Mouse (Mus musculus): ENCODE results near the gene Ift46. TPM values are rescaled to one million over a fixed set of nuclear protein-coding genes. Genes with fewer than 3 reads are reported as not detected.

The Ift46 gene
- total and polyA plus RNA-seq, 2 experiments from 2014 or later = 56.0 to 144 TPM

DNA sequence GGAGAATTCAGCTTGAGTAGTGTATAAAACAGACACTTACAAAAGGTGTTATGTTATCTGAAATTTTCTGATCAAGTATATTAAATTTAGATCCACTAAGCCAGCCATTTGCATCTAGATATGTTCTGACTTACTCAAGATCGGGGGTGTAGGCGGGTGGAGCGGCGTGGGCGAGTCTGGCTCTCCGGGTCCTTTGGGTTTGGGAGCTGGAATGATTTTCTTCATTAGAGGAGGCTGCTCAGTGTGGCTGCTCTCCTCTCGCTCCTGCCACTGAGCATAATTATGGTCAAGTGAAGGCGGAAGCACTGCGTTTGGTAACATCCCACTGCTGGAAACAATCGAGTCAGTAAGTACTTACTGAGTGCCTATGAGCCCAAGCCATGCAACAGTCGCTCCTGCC, 61.2 kb downstream of the Ift46 start:
- WGBS = 95% methylated on average over 11 of the region's 11 CpGs
- no peak for ATAC-seq
- no peak for TF ChIP-seq CTCF (IDR thresholded peaks at IDR 0.05; ENCODE audit: low read depth)

DNA sequence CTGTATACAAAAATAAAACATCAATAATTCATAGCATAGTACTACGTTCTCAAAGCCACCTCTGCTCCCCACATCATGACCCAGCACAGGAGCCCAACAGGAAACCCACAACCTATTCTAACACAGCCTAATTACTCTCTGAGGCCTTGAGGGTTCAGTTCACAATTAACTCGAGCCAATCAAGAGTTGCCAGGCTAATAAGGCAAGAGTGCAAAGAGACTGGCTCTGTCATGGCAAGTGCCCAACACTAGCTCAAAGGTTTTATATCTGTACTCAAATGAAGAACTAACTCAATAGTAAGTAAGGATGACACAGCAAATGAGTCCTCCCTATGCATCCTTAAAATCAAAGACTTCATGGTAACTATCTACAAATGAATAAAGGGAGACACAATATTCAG, 62.8 kb downstream of the Ift46 start:
- Histone ChIP-seq H3K9ac (replicated peaks; ENCODE audit: low read length) (no peak overlapping the region), H3K27me3 (ENCODE audit: insufficient read depth, low read length) (no peaks in the 10 kb centered on the region), H3K4me1 (ENCODE audit: insufficient read depth, low read length) (no peaks in the 10 kb centered on the region), H3K36me3 (ENCODE audit: insufficient read depth, low read length) (peaks cover 86% of the 10 kb centered on the region), H3K9me3 (ENCODE audit: low read length) (no peaks in the 10 kb centered on the region), H3K4me2 (ENCODE audit: low read depth, low read length) (no peak overlapping the region), H3K27ac (no peak overlapping the region), H3K4me3 (ENCODE audit: low read length) (no peak overlapping the region)
- TF ChIP-seq CTCF (IDR thresholded peaks at IDR 0.05; ENCODE audit: low read depth) = no peak
- DNase-seq (ENCODE audit: low spot score) = no peak
- WGBS = 76% methylated on average over 2 of the region's 2 CpGs
- ATAC-seq = no peak

More for the DNA sequence above, 61.2 kb downstream of the Ift46 start:
- H3K9ac ChIP-seq (replicated peaks; ENCODE audit: low read length) = no peak overlapping the region
- peaks cover 87% of the 10 kb centered on the region for H3K36me3 ChIP-seq (ENCODE audit: insufficient read depth, low read length)
- no peaks in the 10 kb centered on the region for H3K9me3 ChIP-seq (ENCODE audit: low read length)
- DNase-seq (ENCODE audit: low spot score) = no peak
- H3K4me2 ChIP-seq (ENCODE audit: low read depth, low read length) = no peak overlapping the region
- no peaks in the 10 kb centered on the region for H3K4me1 ChIP-seq (ENCODE audit: insufficient read depth, low read length)
- no peak overlapping the region for H3K4me3 ChIP-seq (ENCODE audit: low read length)
- no peaks in the 10 kb centered on the region for H3K27me3 ChIP-seq (ENCODE audit: insufficient read depth, low read length)
- H3K27ac ChIP-seq = no peak overlapping the region

DNA sequence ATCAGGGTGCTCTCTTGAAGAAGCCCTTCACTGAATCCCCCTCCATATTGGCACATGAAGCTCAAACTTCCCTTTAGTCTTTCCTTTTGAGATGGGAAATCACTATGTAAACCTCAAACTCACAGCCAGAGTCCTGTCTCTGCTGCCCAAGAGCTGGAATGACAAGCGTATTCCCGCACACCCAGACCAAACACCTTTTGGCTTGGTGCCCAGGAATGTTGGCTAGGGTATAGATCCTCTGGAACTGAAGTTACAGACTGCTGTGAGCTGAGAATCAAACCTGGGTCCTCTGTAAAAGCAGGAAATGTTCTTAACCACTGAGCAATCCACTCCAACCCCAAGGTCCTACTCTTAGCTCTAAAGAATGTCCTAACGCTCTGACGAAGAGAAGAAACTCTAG, 64.6 kb downstream of the Ift46 start:
- H3K9ac ChIP-seq (replicated peaks; ENCODE audit: low read length) = no peak overlapping the region
- DNase-seq (ENCODE audit: low spot score) = no peak
- no peaks in the 10 kb centered on the region for H3K9me3 ChIP-seq (ENCODE audit: low read length)
- H3K27me3 ChIP-seq (ENCODE audit: insufficient read depth, low read length) = no peaks in the 10 kb centered on the region
- no peak for ATAC-seq
- 67% methylated on average over 4 of the region's 4 CpGs for WGBS
- no peak overlapping the region for H3K27ac ChIP-seq
- no peak overlapping the region for H3K4me2 ChIP-seq (ENCODE audit: low read depth, low read length)
- no peak overlapping the region for H3K4me3 ChIP-seq (ENCODE audit: low read length)
- H3K36me3 ChIP-seq (ENCODE audit: insufficient read depth, low read length) = peaks cover 80% of the 10 kb centered on the region
- no peaks in the 10 kb centered on the region for H3K4me1 ChIP-seq (ENCODE audit: insufficient read depth, low read length)
- TF ChIP-seq CTCF (IDR thresholded peaks at IDR 0.05; ENCODE audit: low read depth) = no peak

DNA sequence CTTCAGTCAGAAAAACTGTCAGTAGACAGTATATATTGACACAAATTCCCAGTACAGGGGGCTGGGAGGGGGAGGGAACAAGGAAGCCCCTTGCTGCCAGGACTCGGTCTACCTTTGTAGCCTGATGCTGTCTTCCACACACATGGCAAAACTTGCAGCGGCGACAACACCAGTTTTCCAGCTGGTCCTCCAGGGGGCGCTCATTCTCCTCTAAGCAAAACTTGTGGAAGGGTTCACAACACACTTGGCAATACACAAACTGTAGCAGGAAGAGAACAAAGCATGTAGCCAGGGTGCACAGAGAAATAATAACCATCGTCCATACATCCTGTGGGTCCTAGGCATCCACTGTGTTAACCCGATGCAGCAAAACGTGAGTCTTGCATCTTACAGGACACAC, 68.7 kb downstream of the Ift46 start:
- 0 out of 2 replicates have a peak, but pooled peaks have one; percentile 35 for ATAC-seq
- Histone ChIP-seq H3K9me3 (ENCODE audit: low read length) (no peaks in the 10 kb centered on the region), H3K4me1 (ENCODE audit: insufficient read depth, low read length) (no peaks in the 10 kb centered on the region), H3K4me2 (ENCODE audit: low read depth, low read length) (no peak overlapping the region), H3K27me3 (ENCODE audit: insufficient read depth, low read length) (no peaks in the 10 kb centered on the region), H3K36me3 (ENCODE audit: insufficient read depth, low read length) (peaks cover 69% of the 10 kb centered on the region), H3K9ac (replicated peaks; ENCODE audit: low read length) (no peak overlapping the region), H3K4me3 (ENCODE audit: low read length) (no peak overlapping the region), H3K27ac (no peak overlapping the region)
- peak; percentile 84 for TF ChIP-seq CTCF (IDR thresholded peaks at IDR 0.05; ENCODE audit: low read depth)
- DNase-seq (ENCODE audit: low spot score) = peak; percentile 85
- WGBS = 38% methylated on average over 7 of the region's 7 CpGs

DNA sequence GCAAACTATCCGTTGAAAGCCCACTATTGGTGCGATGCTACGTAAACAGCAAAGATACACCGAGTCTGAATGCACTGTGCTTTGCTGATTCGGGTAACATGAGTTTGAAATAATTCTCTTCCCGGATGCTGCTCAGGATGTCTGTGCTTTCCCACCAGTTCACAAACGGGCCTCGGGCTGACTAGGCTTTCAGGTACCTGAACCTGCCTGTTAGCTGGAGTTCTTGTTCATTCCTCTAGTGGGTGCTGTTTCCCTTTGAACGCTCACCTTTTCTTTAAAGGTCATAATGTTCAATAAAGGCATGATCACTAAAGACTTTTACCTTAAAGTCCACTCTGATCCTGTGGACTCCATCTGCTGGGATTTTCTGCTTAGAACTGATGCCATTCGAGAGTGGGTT, 73.5 kb downstream of the Ift46 start:
- H3K4me2 ChIP-seq (ENCODE audit: low read depth, low read length) = no peak overlapping the region
- H3K27me3 ChIP-seq (ENCODE audit: insufficient read depth, low read length) = no peaks in the 10 kb centered on the region
- TF ChIP-seq CTCF (IDR thresholded peaks at IDR 0.05; ENCODE audit: low read depth) = peak; percentile 67
- H3K4me3 ChIP-seq (ENCODE audit: low read length) = no peak overlapping the region
- H3K9me3 ChIP-seq (ENCODE audit: low read length) = no peaks in the 10 kb centered on the region
- no peak overlapping the region for H3K27ac ChIP-seq
- H3K36me3 ChIP-seq (ENCODE audit: insufficient read depth, low read length) = peaks cover 67% of the 10 kb centered on the region
- WGBS = 89% methylated on average over 10 of the region's 10 CpGs
- H3K4me1 ChIP-seq (ENCODE audit: insufficient read depth, low read length) = no peaks in the 10 kb centered on the region
- no peak overlapping the region for H3K9ac ChIP-seq (replicated peaks; ENCODE audit: low read length)
- ATAC-seq = no peak
- peak; percentile 35 for DNase-seq (ENCODE audit: low spot score)

Other genes starting within 250 kb of the Ift46 start
- gene Cxcr5, start 206.0 kb upstream of the Ift46 start, total RNA-seq (2014; rRNA removed) = not detected in 2 replicates
- gene Cxcr5, start 206.0 kb upstream of the Ift46 start, polyA plus RNA-seq (2015; fragmentation: Nextera tagmentation; extraction: Ambion mirVana) = not detected in 2 replicates
- 52.9 and 56.2 TPM in 2 replicates for gene Ddx6, start 163.0 kb upstream of the Ift46 start, total RNA-seq (2014; rRNA removed)
- gene Ddx6, start 163.0 kb upstream of the Ift46 start, polyA plus RNA-seq (2015; fragmentation: Nextera tagmentation; extraction: Ambion mirVana) = 22.3 and 22.7 TPM in 2 replicates
- gene Treh, start 94.7 kb upstream of the Ift46 start, total RNA-seq (2014; rRNA removed) = not detected in 2 replicates
- gene Treh, start 94.7 kb upstream of the Ift46 start, polyA plus RNA-seq (2015; fragmentation: Nextera tagmentation; extraction: Ambion mirVana) = not detected in 2 replicates
- gene Phldb1, start 32.7 kb upstream of the Ift46 start, total RNA-seq (2014; rRNA removed) = 114 and 152 TPM in 2 replicates
- gene Phldb1, start 32.7 kb upstream of the Ift46 start, polyA plus RNA-seq (2015; fragmentation: Nextera tagmentation; extraction: Ambion mirVana) = 31.9 and 35.3 TPM in 2 replicates
- 77.1 and 88.4 TPM in 2 replicates for gene Arcn1, start 63 bp upstream of the Ift46 start, total RNA-seq (2014; rRNA removed)
- gene Arcn1, start 63 bp upstream of the Ift46 start, polyA plus RNA-seq (2015; fragmentation: Nextera tagmentation; extraction: Ambion mirVana) = 102 and 109 TPM in 2 replicates
- gene Tmem25, start 31.4 kb downstream of the Ift46 start, total RNA-seq (2014; rRNA removed) = 26.3 and 41.3 TPM in 2 replicates
- 28.9 and 31.9 TPM in 2 replicates for gene Tmem25, start 31.4 kb downstream of the Ift46 start, polyA plus RNA-seq (2015; fragmentation: Nextera tagmentation; extraction: Ambion mirVana)
- not detected in 2 replicates for gene Ttc36, start 35.2 kb downstream of the Ift46 start, total RNA-seq (2014; rRNA removed)
- gene Ttc36, start 35.2 kb downstream of the Ift46 start, polyA plus RNA-seq (2015; fragmentation: Nextera tagmentation; extraction: Ambion mirVana) = 1.7 TPM in 1 of 2 replicates, not detected in the other
- gene Kmt2a, start 113.4 kb downstream of the Ift46 start, total RNA-seq (2014; rRNA removed) = 18.7 and 20.6 TPM in 2 replicates
- gene Kmt2a, start 113.4 kb downstream of the Ift46 start, polyA plus RNA-seq (2015; fragmentation: Nextera tagmentation; extraction: Ambion mirVana) = 14.4 and 19.0 TPM in 2 replicates
- gene Atp5l, start 152.8 kb downstream of the Ift46 start, total RNA-seq (2014; rRNA removed) = 217 and 223 TPM in 2 replicates
- 1,057 and 1,065 TPM in 2 replicates for gene Atp5l, start 152.8 kb downstream of the Ift46 start, polyA plus RNA-seq (2015; fragmentation: Nextera tagmentation; extraction: Ambion mirVana)
- 42.9 and 44.5 TPM in 2 replicates for gene Ube4a, start 197.7 kb downstream of the Ift46 start, total RNA-seq (2014; rRNA removed)
- gene Ube4a, start 197.7 kb downstream of the Ift46 start, polyA plus RNA-seq (2015; fragmentation: Nextera tagmentation; extraction: Ambion mirVana) = 23.8 and 24.8 TPM in 2 replicates
- not detected in 2 replicates for gene Cd3g, start 212.5 kb downstream of the Ift46 start, total RNA-seq (2014; rRNA removed)
- gene Cd3g, start 212.5 kb downstream of the Ift46 start, polyA plus RNA-seq (2015; fragmentation: Nextera tagmentation; extraction: Ambion mirVana) = not detected in 2 replicates
- gene Cd3d, start 213.9 kb downstream of the Ift46 start, total RNA-seq (2014; rRNA removed) = not detected in 2 replicates
- 0.09 TPM in 1 of 2 replicates, not detected in the other for gene Cd3d, start 213.9 kb downstream of the Ift46 start, polyA plus RNA-seq (2015; fragmentation: Nextera tagmentation; extraction: Ambion mirVana)
- not detected in 2 replicates for gene Cd3e, start 241.7 kb downstream of the Ift46 start, total RNA-seq (2014; rRNA removed)
- 0.16 and 0.20 TPM in 2 replicates for gene Cd3e, start 241.7 kb downstream of the Ift46 start, polyA plus RNA-seq (2015; fragmentation: Nextera tagmentation; extraction: Ambion mirVana)

All from hindbrain, postnatal 0 days (tissue).